Mouse (Mus musculus) MN1 (cell line): ENCODE results near the gene Slc41a3.

Experiments
- DNase-seq: peaks from one replicate; pipeline ENCODE4 v3.0.0-alpha.2; 2016; ENCODE audit warnings: low spot score

Slc41a3 gene

DNA sequence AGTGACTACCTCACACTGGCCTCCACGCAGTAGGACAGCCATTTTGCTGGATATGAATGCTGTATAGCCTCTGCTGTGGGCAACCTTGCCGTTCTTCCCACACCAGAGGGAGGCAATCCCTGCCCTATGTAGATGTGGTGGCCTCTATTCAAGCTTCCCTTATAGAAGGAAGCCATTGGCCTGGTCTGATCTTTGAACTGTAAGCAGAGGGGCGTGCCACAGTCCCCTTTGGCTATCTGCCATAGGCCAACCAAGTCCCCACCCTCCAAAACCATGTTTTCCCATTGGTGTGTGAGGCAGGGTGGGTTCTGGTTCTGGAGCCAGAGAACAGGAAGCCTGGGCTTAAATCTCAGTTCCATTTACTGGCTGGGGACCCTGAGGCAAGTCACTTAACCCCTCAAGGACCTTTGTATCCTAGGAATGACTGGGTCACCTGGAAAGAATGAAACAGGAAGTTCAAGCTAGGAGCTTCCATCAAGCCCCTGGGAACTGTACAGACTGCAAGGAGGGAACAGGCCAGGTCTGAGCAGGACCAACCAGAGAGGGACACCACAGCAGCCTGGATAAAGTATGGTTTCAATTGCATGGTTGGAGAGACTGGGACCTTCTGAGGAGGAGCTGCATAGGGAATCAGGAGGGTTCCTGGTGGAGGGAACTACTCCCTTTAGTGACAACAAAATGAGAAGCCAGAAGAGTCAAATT, 79.5 kb downstream of the Slc41a3 start:
- DNase-seq, result no peak

- DNase-seq, result no peak
Observed at GRCm38 (mm10) chr6:90686812-90687211, 82.3 kb downstream of the Slc41a3 start.

DNA sequence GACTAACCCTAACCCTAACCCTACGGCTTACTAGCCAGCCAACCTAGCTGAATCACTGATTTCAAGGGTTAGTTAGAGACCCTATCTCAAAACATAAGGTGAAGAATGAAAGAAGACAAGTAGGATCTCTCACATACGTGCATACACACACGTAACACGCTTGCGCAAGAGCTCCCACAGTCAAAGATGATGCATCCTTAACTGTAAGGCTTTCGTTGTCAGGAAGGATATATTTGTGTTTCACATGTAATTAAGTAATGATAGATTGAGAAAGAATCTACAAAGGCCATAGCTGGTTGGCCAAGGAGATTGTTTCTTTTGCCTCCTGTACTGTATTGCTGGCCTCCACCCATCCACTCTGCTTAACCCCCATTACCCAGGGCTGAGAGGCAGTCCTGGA, 83.5 kb downstream of the Slc41a3 start:
- no peak for DNase-seq

- no peak for DNase-seq
Observed at GRCm38 (mm10) chr6:90688742-90689141, 84.2 kb downstream of the Slc41a3 start.

DNA sequence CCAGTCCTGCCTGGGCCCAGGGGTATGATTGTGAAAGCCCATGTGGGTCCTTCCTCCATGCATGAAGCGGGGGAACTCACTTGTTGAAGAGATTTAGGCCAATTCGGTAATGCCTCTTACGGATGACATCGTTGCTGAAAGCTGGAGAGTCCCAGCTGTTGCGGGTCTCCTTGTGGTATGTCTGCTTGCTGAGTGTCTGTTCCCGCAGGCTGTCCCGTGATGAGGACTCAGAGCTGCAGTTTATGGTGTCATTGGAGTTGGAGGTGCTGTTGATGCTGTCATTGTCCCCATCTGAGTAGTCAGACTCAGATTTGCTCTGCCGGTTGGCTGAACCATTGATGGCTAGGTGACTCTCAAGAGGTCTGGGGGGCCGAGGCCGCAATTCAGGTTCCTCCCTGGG, 85.0 kb downstream of the Slc41a3 start:
- no peak for DNase-seq

- DNase-seq, result no peak
Observed at GRCm38 (mm10) chr6:90691935-90692334, 87.4 kb downstream of the Slc41a3 start.

DNA sequence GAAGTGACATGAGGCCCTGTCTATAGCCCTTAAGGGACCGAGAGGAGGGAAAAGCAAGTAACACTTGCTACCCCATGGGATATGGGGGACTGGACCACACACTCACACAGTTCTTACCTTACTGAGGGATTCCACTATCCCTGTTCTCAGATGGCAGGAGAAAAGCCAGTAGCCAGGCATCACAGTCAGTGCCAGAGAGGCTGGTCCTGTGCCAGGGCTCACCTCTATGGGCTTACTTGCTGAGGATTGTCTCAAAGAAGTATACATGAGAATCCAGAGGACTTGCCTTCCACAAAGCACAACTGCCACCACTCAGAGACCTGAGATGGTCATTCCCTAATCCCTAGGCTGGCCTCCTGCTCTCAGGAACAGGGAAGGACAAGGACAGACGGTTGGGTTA, 87.9 kb downstream of the Slc41a3 start:
- no peak for DNase-seq

DNA sequence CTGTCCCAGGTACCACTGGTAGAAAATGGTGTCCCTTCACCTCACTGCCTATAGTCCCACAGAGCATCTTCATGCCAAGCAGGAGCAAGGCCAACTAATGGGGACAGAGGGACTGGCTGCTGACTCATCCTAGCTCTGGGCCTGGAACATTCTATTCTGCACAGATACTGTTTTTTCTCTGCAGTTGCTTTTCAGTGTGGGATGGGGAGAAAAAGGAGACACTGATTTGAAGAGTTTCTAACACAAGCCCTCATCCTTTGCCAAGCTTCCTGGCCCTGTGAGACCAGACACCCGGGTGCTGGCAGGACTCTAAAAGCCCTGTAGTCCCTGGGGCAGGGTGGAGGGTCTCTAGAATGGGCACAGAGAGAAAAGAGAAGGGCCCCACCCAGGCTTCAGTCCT, 91.2 kb downstream of the Slc41a3 start:
- no peak for DNase-seq
